Mouse (Mus musculus): ENCODE measurements at regions not wholly inside any gene's neighbourhood (a gene's known extent, or its start where the extent isn't known, plus 50 kb on each side); places are given as distances from the start of the nearest gene placed in this dataset.

- TF ChIP-seq POLR2A (IDR thresholded peaks at IDR 0.05; ENCODE audit: control insufficient read depth, extremely low read depth, insufficient read depth, low read length, poor library complexity) = no peak
- no peak for TF ChIP-seq CTCF (IDR thresholded peaks at IDR 0.05; ENCODE audit: borderline replicate concordance, control insufficient read depth, extremely low read depth, insufficient read depth, low read length, poor library complexity)
Observed at GRCm38 (mm10) chr9:63837552-63837951, 79.8 kb upstream of the Smad3 start.

Data from thymus, adult 2 months (tissue).